Comparison of ENCODE assay signal across 13 mouse cellular contexts in the genomic region with DNA sequence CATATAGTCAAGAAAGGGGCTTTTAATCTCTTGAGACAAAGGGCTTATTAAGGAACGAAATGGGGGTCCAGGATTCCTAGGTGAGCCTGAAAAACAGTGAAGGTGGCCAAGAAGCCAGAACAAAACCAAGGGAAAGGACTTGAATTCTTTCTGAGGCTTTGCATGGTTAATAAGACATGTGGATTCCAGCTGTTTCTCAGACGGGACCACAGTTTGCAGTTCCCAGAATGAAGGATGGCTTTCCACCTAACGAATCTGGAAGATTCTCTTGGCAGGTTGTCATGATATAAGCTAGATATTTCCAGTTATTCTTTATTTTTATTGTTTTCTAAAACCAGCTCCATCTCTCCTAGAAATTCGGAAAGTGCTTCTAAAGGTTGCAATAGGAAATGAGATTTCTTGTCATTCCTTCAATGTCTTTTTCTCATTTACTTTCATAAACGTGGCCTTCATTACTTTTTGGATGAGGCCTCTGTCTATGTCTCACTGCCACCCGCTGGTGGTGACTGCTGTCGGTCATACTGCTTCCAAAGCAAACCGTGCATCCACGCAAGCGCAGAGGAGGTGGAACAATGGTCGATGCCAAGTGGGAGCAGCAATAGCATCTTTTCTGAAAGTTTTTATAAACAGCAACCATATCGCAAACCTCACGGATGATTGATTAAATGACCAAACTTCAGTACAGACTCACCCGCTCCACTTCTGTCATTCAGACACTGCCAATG.
DNase-seq lines count a peak whose midpoint lies in the region; ATAC-seq and TF ChIP-seq lines count a peak whose summit lies in the region.
"Had no signal": no experiment of that assay in that cellular context is flagged by ENCODE, and none has a peak within 500 bp of the region (broad histone marks: within the 10 kb centered on the region; RNA-seq: fewer than 3 reads in every experiment).

No protein-coding gene starts in this region.

- TF ChIP-seq POLR2A in limb, embryonic 14.5 days (IDR thresholded peaks at IDR 0.05; ENCODE audit: borderline replicate concordance, extremely low read depth, insufficient read depth, insufficient read length): no peak

- H3K4me2 ChIP-seq in intestine, postnatal 0 days (replicated peaks; ENCODE audit: low read depth): no peak overlapping the region
- H3K4me2 ChIP-seq in intestine, embryonic 15.5 days (replicated peaks): no peak overlapping the region
- H3K4me2 ChIP-seq in limb, embryonic 14.5 days (replicated peaks; ENCODE audit: low read depth, low read length, severe bottlenecking): no peak overlapping the region

- TF ChIP-seq CTCF in intestine, postnatal 0 days (IDR thresholded peaks at IDR 0.05; ENCODE audit: low read depth): peak; percentile 12; the same call in 1 of the 2 replicates

- no peak overlapping the region for H3K9ac ChIP-seq in intestine, postnatal 0 days (ENCODE audit: low read depth, low read length)
- no peak overlapping the region for H3K9ac ChIP-seq in intestine, embryonic 15.5 days
- H3K9ac ChIP-seq in limb, embryonic 14.5 days (ENCODE audit: low read depth, low read length, severe bottlenecking): no peak overlapping the region
- H3K9ac ChIP-seq: forebrain, postnatal 0 days had no signal

- H3K27ac ChIP-seq in intestine, postnatal 0 days (ENCODE audit: low read depth, low read length): no peak overlapping the region
- H3K27ac ChIP-seq in intestine, embryonic 15.5 days: no peak overlapping the region
- 0 out of 2 replicates have a peak overlapping the region, but pooled peaks have one; percentile 31 for H3K27ac ChIP-seq in embryonic facial prominence, embryonic 10.5 days (replicated peaks)
- peak overlapping the region; percentile 40; the same call in 1 of the 2 replicates for H3K27ac ChIP-seq in limb, embryonic 14.5 days (replicated peaks; ENCODE audit: low read depth, low read length)
- no peak overlapping the region for H3K27ac ChIP-seq in hindbrain, embryonic 10.5 days
- H3K27ac ChIP-seq: left cerebral cortex, adult 2 months had no signal

- WGBS in intestine, postnatal 0 days: 69% methylated on average over 14 of the region's 14 CpGs
- 67% methylated on average over 14 of the region's 14 CpGs for WGBS in intestine, embryonic 15.5 days
- WGBS in embryonic facial prominence, embryonic 10.5 days: 74% methylated on average over 14 of the region's 14 CpGs
- 60% methylated on average over 14 of the region's 14 CpGs for WGBS in limb, embryonic 14.5 days
- WGBS in hindbrain, embryonic 10.5 days: 74% methylated on average over 14 of the region's 14 CpGs

- H3K9me3 ChIP-seq in intestine, postnatal 0 days (ENCODE audit: control insufficient read depth): no peaks in the 10 kb centered on the region
- H3K9me3 ChIP-seq in intestine, embryonic 15.5 days: no peaks in the 10 kb centered on the region
- no peaks in the 10 kb centered on the region for H3K9me3 ChIP-seq in embryonic facial prominence, embryonic 10.5 days
- no peaks in the 10 kb centered on the region for H3K9me3 ChIP-seq in limb, embryonic 14.5 days (ENCODE audit: control insufficient read depth, low read length)
- H3K9me3 ChIP-seq in hindbrain, embryonic 10.5 days: no peaks in the 10 kb centered on the region
- H3K9me3 ChIP-seq: megakaryocyte, embryonic 14.5 days had no signal

- no peaks in the 10 kb centered on the region for H3K36me3 ChIP-seq in intestine, postnatal 0 days (ENCODE audit: control insufficient read depth, insufficient read depth)
- H3K36me3 ChIP-seq in intestine, embryonic 15.5 days: no peaks in the 10 kb centered on the region
- H3K36me3 ChIP-seq in embryonic facial prominence, embryonic 10.5 days (replicated peaks): no peaks in the 10 kb centered on the region
- H3K36me3 ChIP-seq in limb, embryonic 14.5 days (ENCODE audit: control insufficient read depth, insufficient read depth, low read length): no peaks in the 10 kb centered on the region
- H3K36me3 ChIP-seq in hindbrain, embryonic 10.5 days: no peaks in the 10 kb centered on the region

- no peaks in the 10 kb centered on the region for H3K4me1 ChIP-seq in intestine, postnatal 0 days (replicated peaks; ENCODE audit: control insufficient read depth, insufficient read depth, low read length)
- 0 out of 2 replicates have a peak, but pooled peaks cover 4% of the 10 kb centered on the region for H3K4me1 ChIP-seq in intestine, embryonic 15.5 days (replicated peaks)
- no peaks in the 10 kb centered on the region for H3K4me1 ChIP-seq in embryonic facial prominence, embryonic 10.5 days
- H3K4me1 ChIP-seq in limb, embryonic 14.5 days (ENCODE audit: control insufficient read depth, insufficient read depth, low read length): no peaks in the 10 kb centered on the region
- no peaks in the 10 kb centered on the region for H3K4me1 ChIP-seq in hindbrain, embryonic 10.5 days (replicated peaks)
- H3K4me1 ChIP-seq: megakaryocyte, embryonic 14.5 days had no signal

- no peak for ATAC-seq in intestine, postnatal 0 days
- no peak for ATAC-seq in intestine, embryonic 15.5 days
- no peak for ATAC-seq in limb, embryonic 14.5 days (ENCODE audit: low FRiP score, low read depth)
- ATAC-seq in megakaryocyte progenitor cell, adult 5-6 weeks (replicated peaks; ENCODE audit: poor library complexity): no peak
- ATAC-seq: forebrain, postnatal 0 days; intestine, embryonic 16.5 days had no signal

- H3K4me3 ChIP-seq in intestine, postnatal 0 days (ENCODE audit: low read depth, low read length): no peak overlapping the region
- no peak overlapping the region for H3K4me3 ChIP-seq in intestine, embryonic 15.5 days (replicated peaks)
- no peak overlapping the region for H3K4me3 ChIP-seq in embryonic facial prominence, embryonic 10.5 days
- H3K4me3 ChIP-seq in limb, embryonic 14.5 days (replicated peaks; ENCODE audit: low read length): no peak overlapping the region
- no peak overlapping the region for H3K4me3 ChIP-seq in hindbrain, embryonic 10.5 days
- H3K4me3 ChIP-seq: left cerebral cortex, adult 2 months; megakaryocyte, embryonic 14.5 days had no signal

- DNase-seq in cerebellum, adult 8-10 months: peak; percentile 26
- DNase-seq in embryonic facial prominence, embryonic 10.5 days (ENCODE audit: low spot score): no peak
- DNase-seq in limb, embryonic 14.5 days (ENCODE audit: low spot score): peak; percentile 71
- no peak for DNase-seq in hindbrain, embryonic 10.5 days (ENCODE audit: low spot score)
- DNase-seq: forebrain, postnatal 0 days; kidney, postnatal 4 days; thymus, postnatal 14 days had no signal

- H3K27me3 ChIP-seq in intestine, postnatal 0 days (replicated peaks; ENCODE audit: control insufficient read depth, insufficient read depth, low read length): no peaks in the 10 kb centered on the region
- H3K27me3 ChIP-seq in intestine, embryonic 15.5 days (replicated peaks): no peaks in the 10 kb centered on the region
- no peaks in the 10 kb centered on the region for H3K27me3 ChIP-seq in embryonic facial prominence, embryonic 10.5 days (replicated peaks; ENCODE audit: low read depth, poor library complexity, severe bottlenecking)
- no peaks in the 10 kb centered on the region for H3K27me3 ChIP-seq in limb, embryonic 14.5 days (ENCODE audit: control insufficient read depth, insufficient read depth, low read length)
- H3K27me3 ChIP-seq in hindbrain, embryonic 10.5 days (ENCODE audit: insufficient read depth, poor library complexity, severe bottlenecking): no peaks in the 10 kb centered on the region
- H3K27me3 ChIP-seq: megakaryocyte, embryonic 14.5 days had no signal

Comparison
In these comparisons a context has a peak if more than half of its experiments do, and no peak if none do; other contexts are left out.
1. H3K27ac ChIP-seq: peak in embryonic facial prominence, embryonic 10.5 days (single experiment) and limb, embryonic 14.5 days (single experiment); none in intestine, postnatal 0 days (single experiment), intestine, embryonic 15.5 days (single experiment) and hindbrain, embryonic 10.5 days (single experiment).
2. DNase-seq: peak in cerebellum, adult 8-10 months (single experiment) and limb, embryonic 14.5 days (single experiment); none in embryonic facial prominence, embryonic 10.5 days (single experiment) and hindbrain, embryonic 10.5 days (single experiment).